Mouse (Mus musculus): ENCODE measurements around the gene Ildr2. TPM values are rescaled to one million over a fixed set of nuclear protein-coding genes. Genes with fewer than 3 reads are reported as not detected.

The Ildr2 gene
- polyA plus RNA-seq, 1 experiment, result not detected

DNA sequence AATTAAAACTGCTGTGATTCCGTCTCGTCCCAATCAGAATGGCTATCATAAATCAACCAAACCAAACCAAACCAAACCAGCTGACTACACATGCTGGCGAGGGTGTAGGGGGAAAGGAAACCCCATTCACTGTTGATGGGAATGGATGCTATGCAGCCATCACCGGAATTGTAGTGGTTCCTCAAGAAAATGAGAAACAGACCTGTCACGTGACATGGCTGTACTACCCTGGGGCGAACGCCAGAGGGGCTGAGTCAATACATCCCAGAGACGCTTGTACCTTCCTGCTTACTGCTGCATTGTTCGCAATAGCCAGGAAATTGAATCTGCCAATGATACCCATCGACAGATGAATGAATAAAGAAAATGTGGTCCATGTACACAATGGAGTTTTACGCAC lies 95.8 kb downstream of the Ildr2 start:
- Histone ChIP-seq H3K27ac (ENCODE audit: control insufficient read depth, insufficient read depth, low read depth, low read length, poor library complexity) (no peak overlapping the region), H3K4me1 (ENCODE audit: control insufficient read depth, insufficient read depth, low read length) (peaks cover 5% of the 10 kb centered on the region; the same call in 1 of the 2 replicates), H3K4me3 (replicated peaks; ENCODE audit: control insufficient read depth, low read depth, low read length) (no peak overlapping the region)
- WGBS, result 77% methylated on average over 11 of the region's 11 CpGs
- TF ChIP-seq CTCF (IDR thresholded peaks at IDR 0.05; ENCODE audit: control insufficient read depth, insufficient read depth, low read length) (no peak), POLR2A (IDR thresholded peaks at IDR 0.05; ENCODE audit: borderline replicate concordance, control insufficient read depth, low read depth, low read length) (no peak)

DNA sequence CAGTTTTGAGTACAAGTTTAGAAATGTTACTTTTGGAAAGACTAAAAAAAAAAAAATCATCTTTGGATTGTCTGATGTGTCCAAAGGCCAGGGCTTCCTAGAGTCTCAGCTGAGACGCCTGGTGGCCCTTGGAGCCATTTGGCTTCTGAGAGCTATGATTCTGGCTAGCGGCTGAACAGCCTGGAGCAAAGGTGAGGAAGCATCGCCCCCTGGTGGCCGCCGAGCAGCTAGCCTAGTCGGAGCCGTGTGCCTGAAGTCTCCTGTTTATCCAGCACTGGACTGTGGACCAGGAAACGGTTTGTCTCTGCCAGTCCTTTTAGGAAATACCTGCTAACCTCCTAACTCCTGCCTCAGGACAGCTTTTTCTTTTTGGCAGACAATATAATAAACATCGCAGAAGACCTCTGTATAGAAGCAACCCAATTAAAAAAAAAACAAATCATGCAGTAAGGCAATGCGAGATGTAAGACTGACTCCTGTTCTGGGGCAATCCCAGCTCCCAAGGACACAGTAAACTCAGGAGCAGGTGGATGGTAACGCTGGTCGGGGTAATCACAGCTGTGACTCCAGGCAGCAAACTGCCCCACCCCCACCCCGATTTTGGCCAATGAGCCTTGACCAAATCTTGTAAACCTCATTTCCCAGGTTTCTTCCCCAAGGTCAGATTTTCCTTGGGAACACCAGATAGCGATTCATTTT lies 106.4 kb downstream of the Ildr2 start:
- peak; percentile 93 for TF ChIP-seq CTCF (IDR thresholded peaks at IDR 0.05; ENCODE audit: control insufficient read depth, insufficient read depth, low read length)
- TF ChIP-seq POLR2A (IDR thresholded peaks at IDR 0.05; ENCODE audit: borderline replicate concordance, control insufficient read depth, low read depth, low read length), result no peak

DNA sequence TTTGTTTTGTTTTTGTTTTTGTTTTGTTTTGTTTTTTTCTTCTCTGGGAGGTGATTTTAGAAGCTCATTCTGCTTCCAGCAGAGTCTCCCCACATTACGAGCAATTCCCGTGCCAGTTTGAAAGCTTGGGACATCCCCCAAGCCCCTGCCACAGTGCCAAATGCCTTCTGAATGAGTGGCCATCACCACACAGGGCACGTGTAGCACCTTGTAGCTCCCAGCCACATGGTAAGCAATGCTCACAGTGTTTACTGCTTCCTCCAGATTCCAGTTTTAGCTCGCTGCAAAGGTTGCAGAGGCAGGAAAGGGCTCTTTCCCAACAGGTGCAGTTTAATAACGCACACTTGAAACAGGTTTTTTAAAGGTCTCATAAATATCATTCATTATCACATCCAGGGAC lies 107.0 kb downstream of the Ildr2 start:
- WGBS, result 62% methylated on average over 5 of the region's 5 CpGs

More for the DNA sequence above, 106.4 kb downstream of the Ildr2 start:
- H3K4me1 ChIP-seq (ENCODE audit: control insufficient read depth, insufficient read depth, low read length), result no peaks in the 10 kb centered on the region
- 23% methylated on average over 14 of the region's 14 CpGs for WGBS
- no peak overlapping the region for H3K4me3 ChIP-seq (replicated peaks; ENCODE audit: control insufficient read depth, low read depth, low read length)
- no peak overlapping the region for H3K27ac ChIP-seq (ENCODE audit: control insufficient read depth, insufficient read depth, low read depth, low read length, poor library complexity)

DNA sequence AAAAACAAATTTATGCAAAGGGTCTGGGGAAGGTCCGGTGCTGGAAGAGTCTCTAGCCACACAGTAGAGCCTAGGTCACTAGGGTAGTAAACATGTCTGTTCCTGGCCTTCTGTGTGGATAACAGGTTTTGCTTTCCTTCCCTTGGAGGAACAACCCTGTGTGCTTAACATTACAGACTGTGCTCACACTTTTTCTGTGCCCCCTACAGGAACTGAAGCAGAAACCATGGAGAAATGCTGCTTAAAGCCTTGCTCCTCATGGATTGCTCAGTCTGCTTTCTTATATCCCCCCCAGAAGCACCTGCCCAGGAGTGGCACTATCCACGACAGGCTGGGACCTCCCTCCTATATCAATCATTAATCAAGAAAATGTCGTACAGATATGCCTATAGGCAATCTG lies 107.9 kb downstream of the Ildr2 start:
- Histone ChIP-seq H3K27ac (ENCODE audit: control insufficient read depth, insufficient read depth, low read depth, low read length, poor library complexity) (no peak overlapping the region), H3K4me1 (ENCODE audit: control insufficient read depth, insufficient read depth, low read length) (no peaks in the 10 kb centered on the region), H3K4me3 (replicated peaks; ENCODE audit: control insufficient read depth, low read depth, low read length) (no peak overlapping the region)
- WGBS, result 66% methylated on average over 3 of the region's 3 CpGs
- TF ChIP-seq POLR2A (IDR thresholded peaks at IDR 0.05; ENCODE audit: borderline replicate concordance, control insufficient read depth, low read depth, low read length), result no peak
- TF ChIP-seq CTCF (IDR thresholded peaks at IDR 0.05; ENCODE audit: control insufficient read depth, insufficient read depth, low read length), result no peak

More for the DNA sequence above, 107.0 kb downstream of the Ildr2 start:
- H3K4me3 ChIP-seq (replicated peaks; ENCODE audit: control insufficient read depth, low read depth, low read length), result no peak overlapping the region
- H3K4me1 ChIP-seq (ENCODE audit: control insufficient read depth, insufficient read depth, low read length), result no peaks in the 10 kb centered on the region
- TF ChIP-seq POLR2A (IDR thresholded peaks at IDR 0.05; ENCODE audit: borderline replicate concordance, control insufficient read depth, low read depth, low read length) (no peak), CTCF (IDR thresholded peaks at IDR 0.05; ENCODE audit: control insufficient read depth, insufficient read depth, low read length) (no peak)
- no peak overlapping the region for H3K27ac ChIP-seq (ENCODE audit: control insufficient read depth, insufficient read depth, low read depth, low read length, poor library complexity)

DNA sequence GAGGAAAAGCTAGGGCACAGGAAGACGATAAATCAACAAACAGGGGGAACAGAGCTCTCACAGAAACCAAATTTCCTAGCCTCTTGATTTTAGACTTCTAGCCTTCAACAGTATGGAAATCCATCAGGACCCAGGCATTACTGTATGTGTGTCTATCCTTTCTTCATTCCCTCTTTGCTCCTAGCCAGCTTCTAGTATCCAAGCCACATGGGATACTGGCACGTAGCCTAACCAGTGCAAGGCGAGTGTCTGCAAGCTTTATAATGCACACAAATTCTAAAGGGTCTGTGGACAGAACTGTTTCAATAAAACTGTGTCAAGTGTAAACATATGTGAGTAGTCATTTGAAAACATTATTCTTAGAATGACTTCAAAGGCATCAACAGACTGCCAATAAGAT lies 108.7 kb downstream of the Ildr2 start:
- H3K4me3 ChIP-seq (replicated peaks; ENCODE audit: control insufficient read depth, low read depth, low read length), result no peak overlapping the region
- no peaks in the 10 kb centered on the region for H3K4me1 ChIP-seq (ENCODE audit: control insufficient read depth, insufficient read depth, low read length)
- H3K27ac ChIP-seq (ENCODE audit: control insufficient read depth, insufficient read depth, low read depth, low read length, poor library complexity), result no peak overlapping the region
- 79% methylated on average over 3 of the region's 3 CpGs for WGBS
- no peak for TF ChIP-seq CTCF (IDR thresholded peaks at IDR 0.05; ENCODE audit: control insufficient read depth, insufficient read depth, low read length)
- no peak for TF ChIP-seq POLR2A (IDR thresholded peaks at IDR 0.05; ENCODE audit: borderline replicate concordance, control insufficient read depth, low read depth, low read length)

DNA sequence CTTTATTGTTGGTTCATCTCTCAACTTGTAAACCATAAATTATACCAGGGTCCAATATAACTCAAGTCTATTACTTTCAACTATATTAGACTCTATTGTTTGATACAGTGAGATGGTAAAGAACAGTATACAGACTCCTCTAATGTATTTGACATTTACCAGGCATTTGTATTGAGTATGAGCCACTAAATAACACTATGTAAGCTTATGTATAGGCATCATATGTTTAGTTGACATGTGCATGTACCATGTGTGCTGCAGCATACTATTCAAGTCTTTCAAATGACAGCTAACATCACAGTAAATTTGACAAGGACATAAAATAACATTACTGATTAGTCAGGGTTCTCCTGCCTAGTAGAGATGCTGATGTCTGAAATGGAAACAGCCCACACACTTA lies 109.2 kb downstream of the Ildr2 start:
- H3K4me3 ChIP-seq (replicated peaks; ENCODE audit: control insufficient read depth, low read depth, low read length), result no peak overlapping the region

More for the DNA sequence above, 109.2 kb downstream of the Ildr2 start:
- TF ChIP-seq CTCF (IDR thresholded peaks at IDR 0.05; ENCODE audit: control insufficient read depth, insufficient read depth, low read length), result no peak
- TF ChIP-seq POLR2A (IDR thresholded peaks at IDR 0.05; ENCODE audit: borderline replicate concordance, control insufficient read depth, low read depth, low read length), result no peak
- no peaks in the 10 kb centered on the region for H3K4me1 ChIP-seq (ENCODE audit: control insufficient read depth, insufficient read depth, low read length)
- H3K27ac ChIP-seq (ENCODE audit: control insufficient read depth, insufficient read depth, low read depth, low read length, poor library complexity), result no peak overlapping the region

Other genes with a start within 250 kb of the Ildr2 start
- 1.2 TPM in 1 of 2 replicates, not detected in the other for gene Dusp27, start 126.2 kb upstream of the Ildr2 start, polyA plus RNA-seq (2011; ENCODE audit: insufficient read depth, insufficient read length, low replicate concordance, missing spikeins)
- gene Gpa33, start 123.9 kb upstream of the Ildr2 start, polyA plus RNA-seq (2011; ENCODE audit: insufficient read depth, insufficient read length, low replicate concordance, missing spikeins), result 6.9 TPM in 1 of 2 replicates, not detected in the other
- gene Mael, start 15.4 kb upstream of the Ildr2 start, polyA plus RNA-seq (2011; ENCODE audit: insufficient read depth, insufficient read length, low replicate concordance, missing spikeins), result not detected in 2 replicates
- 12.3 and 18.4 TPM in 2 replicates for gene Tada1, start 125.0 kb downstream of the Ildr2 start, polyA plus RNA-seq (2011; ENCODE audit: insufficient read depth, insufficient read length, low replicate concordance, missing spikeins)
- gene Pogk, start 155.7 kb downstream of the Ildr2 start, polyA plus RNA-seq (2011; ENCODE audit: insufficient read depth, insufficient read length, low replicate concordance, missing spikeins), result 1.2 and 3.4 TPM in 2 replicates
- not detected in 2 replicates for gene Gm4846, start 243.4 kb downstream of the Ildr2 start, polyA plus RNA-seq (2011; ENCODE audit: insufficient read depth, insufficient read length, low replicate concordance, missing spikeins)